Mouse (Mus musculus): ENCODE data around the gene Ppp6c.
A peak's percentile ranks its signal among the peaks of the same experiment; 100 is the strongest.
"Not testable (repeated sequence)": the region's sequence is repeated elsewhere in the genome, so short reads cannot be mapped to it uniquely, and the experiment has no call there.

Gene Ppp6c

DNA sequence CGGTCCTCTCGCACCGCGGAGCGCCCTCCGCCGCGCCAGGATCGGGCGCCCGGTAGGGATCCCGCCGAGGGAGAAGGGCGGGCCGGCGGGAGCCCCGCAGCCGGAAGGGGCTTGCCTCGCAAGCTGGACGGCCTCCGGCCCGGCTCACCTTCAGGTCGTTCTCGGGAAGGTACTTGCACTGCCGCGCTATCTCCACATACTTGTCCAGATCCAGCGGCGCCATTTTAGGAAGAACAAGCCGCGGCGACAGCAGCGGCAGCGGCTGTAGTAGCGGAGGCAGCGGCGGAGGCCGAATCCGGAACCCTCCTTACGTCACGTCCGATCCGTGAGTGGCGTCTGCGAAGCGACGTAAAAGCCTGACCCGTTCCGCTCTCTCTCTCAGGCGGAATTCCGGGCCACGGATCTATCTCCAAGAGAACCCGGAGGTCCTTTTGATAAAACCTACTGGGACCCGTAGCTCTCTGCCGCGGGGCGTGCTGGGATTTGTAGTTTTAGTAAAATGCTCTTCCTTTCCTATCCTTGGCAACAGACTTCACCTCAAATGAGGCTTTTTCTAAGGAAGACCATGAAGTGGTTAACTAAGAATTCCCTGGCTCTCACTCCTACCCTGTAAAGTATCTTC lies at the start of gene Ppp6c:
Gene Ppp6c (minus strand): TSS at position 433 of the 622 bp plus-strand sequence.
- peak; percentile 80 to 91 for DNase-seq (ENCODE audit: low spot score in 2 of 2)

DNA sequence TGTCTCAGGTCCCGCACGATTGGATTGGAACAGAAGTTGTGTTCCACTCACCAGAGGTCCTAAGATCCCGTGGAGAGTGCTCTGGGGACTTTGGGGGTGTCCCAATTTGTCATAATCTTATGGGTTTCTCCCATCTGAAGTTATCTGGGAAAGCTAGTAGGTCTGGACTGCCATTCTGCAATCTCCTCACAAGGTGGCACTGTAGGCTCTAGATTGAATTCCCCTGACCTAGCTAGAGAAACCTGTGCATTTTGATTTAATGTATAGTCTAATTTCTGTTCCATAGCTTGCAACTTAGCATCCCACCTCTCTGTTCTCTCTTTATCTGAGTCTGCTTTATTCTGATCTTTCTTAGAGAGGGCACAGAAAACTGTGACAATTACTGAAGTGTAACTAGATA lies 42.1 kb upstream of the Ppp6c start:
- peak in 1 of 2 experiments; percentile 6 for DNase-seq (ENCODE audit: low spot score in 2 of 2)

DNA sequence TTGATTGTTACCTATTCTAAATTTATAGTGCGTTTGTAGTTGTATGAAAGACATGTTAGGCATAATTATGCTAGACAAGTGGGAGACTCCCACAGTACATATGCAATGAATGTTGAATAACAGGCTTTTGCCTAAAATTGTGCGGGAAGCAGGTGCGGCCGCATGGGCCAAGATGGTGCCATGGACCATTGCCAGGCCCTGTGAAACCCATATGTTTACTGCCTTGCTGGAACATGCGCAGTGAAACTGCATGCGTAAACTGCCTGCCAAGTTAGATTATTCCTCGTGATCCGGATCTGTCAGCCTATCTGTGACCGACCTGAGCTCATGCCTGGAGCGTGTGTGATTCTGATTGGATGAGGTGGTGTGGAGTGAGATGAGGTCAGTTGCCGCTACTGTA lies 26.0 kb upstream of the Ppp6c start:
- not testable (repeated sequence) for DNase-seq (ENCODE audit: low spot score in 2 of 2)

DNA sequence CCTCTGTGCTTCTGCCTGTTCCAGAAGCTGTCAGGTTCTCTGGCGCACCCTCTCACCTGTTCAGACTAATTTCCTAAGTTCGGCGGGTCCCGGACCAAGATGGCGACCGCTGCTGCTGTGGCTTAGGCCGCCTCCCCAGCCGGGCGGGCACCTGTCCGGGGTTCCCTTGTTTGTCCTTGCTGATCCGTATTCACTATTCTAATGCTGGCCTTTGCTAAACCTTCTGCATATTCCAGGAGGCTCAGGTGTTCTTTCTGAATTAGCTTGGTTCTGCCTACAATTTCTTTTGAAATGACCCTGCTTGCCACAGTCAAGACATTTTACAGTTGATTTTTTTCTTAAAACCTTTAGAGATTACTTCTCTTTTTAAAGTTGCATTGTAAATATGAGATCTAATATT lies 20.6 kb upstream of the Ppp6c start:
- DNase-seq (ENCODE audit: low spot score in 2 of 2) = not testable (repeated sequence)

DNA sequence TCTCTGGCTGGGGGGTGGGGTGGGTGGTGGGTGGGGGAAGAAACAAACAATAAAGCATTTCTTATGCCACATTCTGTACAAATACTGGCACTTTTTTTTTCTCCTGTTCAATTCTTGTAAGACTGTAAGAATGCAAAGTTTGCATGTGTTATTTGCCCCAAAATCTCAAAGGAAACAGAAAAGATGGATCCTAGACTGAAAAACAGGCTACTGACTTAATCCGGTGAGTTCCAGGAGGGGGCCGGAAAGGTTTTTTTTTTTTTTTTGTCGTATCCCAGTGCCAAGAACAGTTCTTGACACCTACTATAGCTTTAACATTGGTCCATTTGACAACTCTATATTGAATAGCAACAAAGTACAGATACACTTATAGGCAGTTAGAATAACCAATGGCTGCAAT lies 480 bp upstream of the Ppp6c start:
- DNase-seq (ENCODE audit: low spot score in 2 of 2) = no peak

DNA sequence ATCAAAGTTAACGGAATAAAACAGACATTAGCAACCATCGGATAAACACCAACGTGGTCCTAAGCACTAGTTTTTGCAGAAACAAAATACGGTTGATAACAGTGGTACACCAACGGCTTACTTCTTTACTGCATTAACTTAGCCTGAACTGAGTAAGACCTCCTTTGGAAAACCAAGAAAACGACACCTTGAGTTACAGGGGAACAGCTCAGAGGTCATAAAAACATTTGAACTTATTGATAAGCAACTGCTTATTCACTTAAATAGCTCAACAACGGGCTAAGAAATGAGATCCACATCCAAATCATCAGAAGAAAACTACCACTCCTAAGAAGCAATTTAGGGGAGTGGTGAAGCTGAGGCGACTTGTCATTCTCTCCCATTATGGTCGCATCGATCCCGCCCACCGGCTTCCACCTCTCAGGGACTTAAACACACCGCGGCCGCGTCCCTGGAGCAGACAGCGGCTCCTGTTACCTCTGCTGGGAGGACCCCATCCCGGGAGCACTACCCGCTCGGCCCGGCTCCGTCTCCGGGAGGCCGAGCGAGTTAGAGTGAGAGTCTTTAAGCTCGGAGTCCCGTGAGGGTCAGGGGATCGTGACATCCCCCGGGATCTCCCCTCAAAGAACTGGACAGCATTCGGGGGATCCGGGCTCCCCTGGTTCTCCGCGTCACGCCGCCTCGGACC lies 776 bp downstream of the Ppp6c start:
- peak; percentile 11 to 70 for DNase-seq (ENCODE audit: low spot score in 2 of 2)

DNA sequence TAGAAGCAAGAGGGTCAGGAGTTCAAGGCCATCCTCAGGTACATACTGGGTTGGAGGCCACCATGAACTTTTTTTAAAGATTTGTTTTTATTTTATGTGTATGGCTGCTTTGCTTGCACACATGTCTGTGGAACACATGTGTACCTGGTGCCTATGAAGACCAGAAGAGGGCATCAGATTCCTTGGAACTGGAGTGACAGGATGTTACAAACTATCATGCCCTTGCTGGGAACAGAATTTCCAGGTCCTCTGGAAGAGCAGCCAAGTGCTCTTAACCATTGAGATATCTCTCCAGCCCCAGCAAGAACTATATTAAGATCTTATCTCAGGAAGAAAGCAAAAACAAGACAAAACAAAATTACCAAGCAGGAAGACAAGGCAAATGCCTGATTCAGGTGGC lies 1.6 kb downstream of the Ppp6c start:
- DNase-seq (ENCODE audit: low spot score in 2 of 2) = no peak

DNA sequence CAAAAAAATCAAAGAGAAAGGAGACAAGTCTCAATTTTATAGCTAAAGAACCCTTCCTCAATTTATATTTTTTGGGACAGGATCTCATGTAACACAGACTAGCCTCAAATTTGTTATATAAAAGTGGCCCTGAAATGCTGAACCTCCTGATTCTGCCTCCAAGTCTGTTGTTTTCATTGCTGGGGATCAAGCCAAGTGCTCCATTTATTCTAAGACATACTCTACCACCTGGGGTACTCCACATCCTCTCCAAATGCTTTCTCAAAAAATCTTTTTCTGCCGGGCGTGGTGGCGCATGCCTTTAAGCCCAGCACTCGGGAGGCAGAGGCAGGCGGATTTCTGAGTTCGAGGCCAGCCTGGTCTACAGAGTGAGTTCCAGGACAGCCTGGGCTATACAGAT lies 6.2 kb downstream of the Ppp6c start:
- no peak for DNase-seq (ENCODE audit: low spot score in 2 of 2)

DNA sequence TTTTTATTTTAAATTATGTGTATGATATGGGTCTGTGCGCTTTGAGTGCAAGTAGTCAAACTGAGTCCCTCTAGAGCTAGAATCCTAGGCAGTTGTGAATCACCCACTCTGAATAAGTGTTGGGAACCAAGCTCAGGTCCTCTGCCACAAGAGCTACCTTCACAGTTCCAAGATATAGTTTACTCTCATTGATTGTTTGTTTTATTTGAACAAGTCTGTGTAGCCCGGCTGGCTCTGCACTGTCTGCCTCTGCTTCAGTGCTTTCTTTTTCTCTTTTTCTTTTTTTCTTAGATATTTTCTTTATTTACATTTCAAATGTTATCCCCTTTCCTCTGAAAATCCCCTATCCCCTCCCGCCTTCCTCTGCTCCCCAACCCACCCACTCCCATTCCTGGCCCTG lies 7.2 kb downstream of the Ppp6c start:
- no peak for DNase-seq (ENCODE audit: low spot score in 2 of 2)

DNA sequence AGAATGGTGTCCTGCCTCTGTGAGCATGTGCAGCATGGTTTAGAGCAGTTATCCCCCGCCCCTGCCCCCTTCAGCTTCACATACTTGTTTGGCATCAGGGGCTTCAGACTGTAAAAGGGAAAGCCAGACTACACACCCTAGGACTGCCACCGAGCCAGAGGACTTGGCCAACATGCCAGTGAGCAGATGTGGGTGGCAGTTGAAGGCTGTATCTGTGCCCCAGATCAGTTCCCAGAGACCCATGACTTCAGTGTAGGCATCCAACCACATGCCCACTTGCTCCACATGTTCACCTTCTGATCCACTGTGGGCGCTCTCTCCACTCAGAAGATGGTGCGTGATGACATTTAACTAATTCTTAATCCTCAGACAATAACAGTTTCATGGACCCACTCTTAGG lies 9.1 kb downstream of the Ppp6c start:
- no peak for DNase-seq (ENCODE audit: low spot score in 2 of 2)

DNA sequence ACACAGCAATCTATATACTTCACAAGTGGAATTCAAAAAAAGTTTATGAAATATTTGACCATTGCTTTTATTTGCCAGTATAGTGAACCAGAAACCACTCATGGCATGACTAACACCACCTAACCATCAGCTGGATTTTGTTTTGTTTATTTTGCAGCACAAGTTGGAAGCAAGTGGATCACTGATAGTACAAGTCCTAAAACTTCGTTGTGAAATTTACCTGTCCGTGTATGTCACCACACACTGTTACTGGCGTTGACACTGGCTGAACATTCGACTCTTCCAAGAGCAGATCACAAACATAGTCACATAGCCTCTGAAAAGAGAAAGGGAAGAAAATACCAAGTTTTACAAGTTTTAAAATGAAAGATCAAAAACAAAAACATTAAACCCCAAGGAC lies 15.5 kb downstream of the Ppp6c start:
- no peak for DNase-seq (ENCODE audit: low spot score in 2 of 2)

DNA sequence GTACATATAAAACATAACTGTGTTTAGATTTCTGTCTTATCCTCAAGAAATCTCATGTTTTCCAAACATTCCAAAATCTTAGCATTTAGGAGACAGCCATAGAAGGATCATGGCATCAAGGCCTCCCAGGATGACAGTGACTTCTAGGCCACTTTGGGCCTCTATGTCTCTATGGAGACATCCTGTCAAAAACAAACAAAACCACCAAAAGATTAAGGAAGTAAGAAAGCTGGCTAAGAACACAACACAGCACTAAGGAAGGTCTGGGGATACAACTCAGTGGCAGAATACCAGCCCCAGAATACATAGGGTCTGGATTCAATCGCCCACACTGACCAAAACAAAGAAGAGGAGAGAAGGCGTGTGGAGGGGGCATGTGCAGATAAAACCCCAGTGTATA lies 22.9 kb downstream of the Ppp6c start:
- no peak for DNase-seq (ENCODE audit: low spot score in 2 of 2)

DNA sequence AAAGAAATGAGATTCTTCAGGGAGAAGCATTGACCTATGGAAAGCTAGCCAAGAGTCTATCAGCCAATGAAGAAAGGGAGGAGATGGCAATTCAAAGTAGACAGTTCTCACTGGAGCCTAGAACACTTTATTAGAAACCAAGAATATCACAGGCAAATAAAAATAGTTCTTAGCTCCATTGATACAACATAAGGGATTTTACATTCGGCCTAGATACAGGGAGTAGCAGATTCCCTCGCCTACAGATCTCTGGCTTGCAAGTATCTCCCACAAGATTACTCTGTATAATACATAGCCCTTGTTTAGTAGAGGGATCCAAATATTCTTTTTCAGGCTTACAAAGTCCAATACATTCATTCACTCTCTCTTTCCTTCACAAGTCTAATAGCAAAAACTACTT lies 31.4 kb downstream of the Ppp6c start:
- DNase-seq (ENCODE audit: low spot score in 2 of 2) = no peak

DNA sequence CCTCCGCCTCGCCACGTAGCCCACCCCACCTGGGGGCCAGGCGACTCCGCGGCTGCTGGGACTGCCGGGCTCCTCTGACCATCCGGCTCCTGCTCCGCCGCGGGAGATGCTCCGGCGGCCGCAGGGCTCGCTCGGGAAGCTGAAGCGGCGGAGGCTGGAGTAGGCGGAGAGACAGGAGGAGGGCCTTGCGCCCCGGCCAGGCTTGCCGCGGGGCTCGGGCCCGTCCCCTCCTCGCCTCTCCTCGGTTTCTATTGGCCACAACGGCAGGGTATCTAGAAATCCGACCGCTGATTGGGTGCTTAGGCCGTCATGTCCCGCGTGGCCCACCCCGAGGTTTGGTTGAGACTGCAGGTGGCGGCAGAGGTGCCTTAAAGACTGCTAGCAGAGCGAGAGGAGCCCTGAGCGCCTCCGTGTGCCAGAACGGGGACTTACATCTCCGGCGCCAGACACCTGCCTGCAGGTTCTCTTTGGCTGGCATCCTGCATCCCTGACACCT lies 35.6 kb downstream of the Ppp6c start, which contains the start of gene Scai:
Gene Scai (minus strand): TSS at position 174 of the 496 bp plus-strand sequence.
- peak; percentile 95 to 98 for DNase-seq (ENCODE audit: low spot score in 2 of 2)

DNA sequence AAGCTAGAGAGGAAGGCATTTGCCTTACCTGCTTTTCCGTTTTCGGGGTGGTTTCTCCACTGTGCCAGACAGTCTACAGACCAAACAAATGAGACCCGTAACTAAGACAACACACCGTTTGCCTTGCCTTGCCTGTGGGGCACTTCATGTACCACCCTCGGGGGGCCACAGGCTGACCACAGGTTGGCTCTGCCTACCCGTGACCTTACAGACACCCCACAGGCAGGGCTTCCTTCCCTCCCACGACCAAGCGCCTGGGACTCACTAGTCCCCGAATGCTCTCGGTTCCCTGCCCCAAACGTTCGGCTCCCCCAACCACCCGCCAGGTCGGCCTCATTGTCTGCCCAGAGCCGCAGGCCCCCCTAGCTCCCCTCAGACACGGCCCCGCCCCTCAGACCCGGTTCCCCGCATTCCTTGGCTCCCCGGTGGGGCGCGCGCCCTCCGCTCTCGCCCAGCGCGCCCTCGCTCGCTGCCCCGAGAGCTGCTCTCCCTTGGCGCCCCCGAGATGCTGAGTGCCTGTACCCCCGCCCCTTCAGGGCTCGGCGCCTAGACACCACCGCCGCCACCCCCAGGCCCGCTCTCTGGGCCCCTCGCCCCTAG lies 36.2 kb downstream of the Ppp6c start:
- DNase-seq (ENCODE audit: low spot score in 2 of 2) = no peak

DNA sequence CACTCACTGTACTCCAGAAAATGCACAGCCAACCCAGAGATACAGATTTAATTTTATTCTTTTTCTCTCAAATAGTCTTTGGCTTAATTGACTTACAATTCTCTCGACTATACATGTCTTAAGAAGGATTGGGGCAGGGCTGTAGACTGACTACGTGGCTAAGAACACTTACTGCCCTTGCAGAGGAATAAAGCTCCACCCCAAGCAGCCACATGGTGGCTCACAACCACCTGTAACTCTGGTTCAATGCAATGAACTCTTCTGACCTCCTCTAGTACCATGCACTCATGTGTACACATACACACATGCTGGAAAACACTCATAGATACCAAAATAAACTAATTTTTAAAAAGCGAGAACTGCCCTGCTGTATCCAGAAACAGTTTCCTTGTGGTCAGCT lies 40.3 kb downstream of the Ppp6c start:
- no peak for DNase-seq (ENCODE audit: low spot score in 2 of 2)

DNA sequence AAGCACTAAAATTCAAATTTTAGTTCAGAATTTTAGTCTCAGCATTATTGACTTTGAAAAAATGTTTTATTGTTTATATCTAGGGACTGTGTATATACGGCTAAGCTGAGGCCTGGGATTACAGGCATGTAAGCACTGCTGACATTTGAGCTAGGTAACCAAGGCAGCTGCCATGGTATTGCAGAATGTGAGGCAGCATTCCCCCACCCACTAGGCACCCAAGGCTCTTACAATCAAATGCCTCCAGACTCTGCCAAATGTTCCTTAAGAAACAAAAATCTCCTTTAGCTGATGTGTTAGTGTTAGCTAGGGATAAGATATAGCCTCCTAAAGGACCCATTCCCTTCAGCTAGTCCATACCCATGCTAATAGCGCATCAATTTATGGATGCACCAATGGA lies 42.7 kb downstream of the Ppp6c start:
- no peak for DNase-seq (ENCODE audit: low spot score in 2 of 2)

DNA sequence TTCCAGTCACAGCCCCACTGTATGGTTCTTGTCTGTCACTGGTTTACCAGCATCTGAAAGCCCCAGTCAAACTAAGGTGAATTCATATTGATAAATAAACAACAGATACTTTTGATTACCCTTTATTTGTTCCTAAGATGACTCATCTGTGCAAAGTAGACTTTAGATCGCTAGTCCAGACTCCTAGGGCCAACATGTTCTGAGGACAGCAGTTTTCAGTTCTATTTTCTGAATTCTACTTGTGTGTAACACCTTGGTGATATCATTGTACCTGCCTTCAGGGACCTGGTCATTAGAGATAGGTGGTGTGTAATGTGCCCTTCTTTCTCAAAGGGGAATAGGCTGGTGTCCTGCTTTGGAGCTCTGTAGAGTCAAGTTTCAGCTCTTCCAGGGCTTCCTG lies 65.3 kb downstream of the Ppp6c start:
- no peak for DNase-seq (ENCODE audit: low spot score in 2 of 2)

DNA sequence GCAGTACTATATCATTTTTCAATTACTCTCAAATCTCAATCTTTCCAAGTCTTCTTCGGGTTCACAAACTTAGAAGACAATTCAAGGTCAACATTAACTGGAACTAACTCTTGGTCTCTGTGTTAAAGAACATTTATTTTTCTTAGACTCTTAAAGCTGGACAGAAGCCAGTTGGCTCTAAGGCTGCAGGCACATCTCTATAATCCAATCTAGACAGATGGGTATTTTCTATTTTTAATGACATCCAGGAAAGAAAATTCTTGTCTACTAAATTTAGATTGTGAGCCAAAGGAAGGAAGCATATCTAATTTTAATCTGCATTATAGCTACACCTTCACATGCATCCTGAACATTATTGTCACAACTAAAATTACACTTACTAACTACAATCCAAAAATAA lies 68.3 kb downstream of the Ppp6c start:
- DNase-seq (ENCODE audit: low spot score in 2 of 2) = no peak

DNA sequence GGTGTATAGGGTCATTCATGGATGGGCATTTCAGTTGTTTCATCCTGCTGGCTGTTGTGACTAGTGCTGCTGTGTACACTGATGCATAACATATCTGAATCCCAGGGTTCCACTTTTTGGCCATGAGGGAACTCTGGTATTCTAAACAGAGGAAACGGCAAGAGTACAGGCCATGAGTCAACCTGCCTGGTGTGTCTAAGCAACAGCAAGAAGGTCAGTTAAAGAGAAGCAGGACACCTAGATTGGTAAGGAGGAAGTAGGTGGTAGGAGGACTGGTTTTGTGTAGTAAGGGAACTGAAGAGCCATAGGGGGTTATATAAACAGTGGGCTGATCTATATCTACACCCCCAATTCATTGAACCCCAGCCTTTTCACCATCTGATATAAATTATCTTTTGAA lies 69.4 kb downstream of the Ppp6c start:
- no peak for DNase-seq (ENCODE audit: low spot score in 2 of 2)

DNA sequence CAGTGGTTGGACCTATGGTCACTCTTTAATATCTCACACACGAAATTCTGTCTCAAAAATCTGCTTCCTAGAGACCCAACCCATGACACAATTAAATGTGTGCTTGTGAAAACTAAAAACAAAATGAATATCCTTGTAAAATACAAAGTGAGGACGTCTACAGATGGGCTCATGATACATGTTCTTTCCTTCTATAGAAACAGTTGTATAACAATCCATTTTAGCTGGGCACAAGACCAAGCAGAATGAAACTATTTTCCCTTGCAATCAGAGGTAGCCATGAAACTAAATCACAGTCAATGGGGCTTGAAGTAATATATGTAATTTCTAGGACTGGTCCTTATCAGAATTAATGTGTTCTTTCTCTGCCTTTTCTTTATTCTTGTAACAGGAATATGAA lies 75.3 kb downstream of the Ppp6c start:
- DNase-seq (ENCODE audit: low spot score in 2 of 2) = no peak

DNA sequence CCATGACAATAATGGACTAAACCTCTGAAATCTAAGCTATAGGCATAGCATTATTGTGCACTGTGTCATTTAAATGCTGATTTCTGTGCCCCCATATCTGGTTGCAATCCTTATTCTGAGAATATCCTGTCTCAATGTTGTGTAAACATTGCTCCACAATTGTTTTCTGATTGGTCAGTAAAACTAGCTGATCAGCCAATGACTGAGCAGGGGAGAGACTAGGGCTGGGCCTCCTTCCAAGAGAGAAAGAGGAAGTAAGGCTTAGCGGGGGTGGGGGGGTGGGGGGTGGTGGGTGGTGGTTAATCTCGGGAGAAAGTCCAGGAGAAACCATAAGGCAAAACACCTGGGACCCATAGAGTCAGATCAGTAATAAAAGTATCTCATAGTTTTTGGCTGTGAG lies 78.2 kb downstream of the Ppp6c start:
- DNase-seq (ENCODE audit: low spot score in 2 of 2) = no peak

DNA sequence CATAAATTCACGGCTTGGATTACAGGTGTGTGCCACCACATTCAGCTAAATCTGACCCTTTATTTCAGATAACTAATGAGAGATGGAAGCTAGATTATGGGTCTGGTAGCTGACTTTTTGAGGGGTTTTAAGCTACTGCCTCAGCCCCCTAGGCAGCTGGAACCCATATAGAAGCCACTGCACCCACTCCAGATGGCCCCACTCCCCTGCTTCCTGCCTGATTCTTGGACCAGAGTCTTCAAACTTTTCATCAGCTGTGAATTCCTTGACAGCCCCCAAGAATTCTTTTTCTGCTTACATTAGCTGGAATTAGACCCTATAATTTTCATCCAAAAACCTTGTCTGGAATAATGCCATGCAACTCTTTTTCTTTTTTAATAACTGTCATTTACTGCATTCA lies 79.8 kb downstream of the Ppp6c start:
- no peak for DNase-seq (ENCODE audit: low spot score in 2 of 2)
